Mouse (Mus musculus): ENCODE measurements at regions not wholly inside any gene's neighbourhood (a gene's known extent, or its start where the extent isn't known, plus 50 kb on each side); places are given as distances from the start of the nearest gene placed in this dataset.

DNA sequence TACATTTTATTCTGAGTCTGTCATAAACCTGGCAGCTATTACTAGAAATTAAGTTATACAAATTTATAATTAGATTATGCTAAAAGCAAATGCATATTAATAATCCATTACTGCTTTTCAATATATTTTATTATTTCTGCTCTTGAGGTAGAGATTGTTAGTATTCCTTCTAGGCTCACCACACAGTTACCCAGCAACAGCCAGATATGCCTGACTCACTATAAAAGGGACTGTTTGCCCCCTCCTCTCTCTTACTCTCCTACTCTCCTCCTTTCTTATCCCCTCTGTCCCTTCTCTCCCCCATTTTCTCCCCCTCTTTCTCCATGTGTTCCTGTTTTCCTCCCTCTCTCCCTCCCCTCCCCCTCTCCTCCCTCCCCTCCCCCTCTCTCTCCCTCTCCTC lies 98.7 kb downstream of the 4930505A04Rik start:
- TF ChIP-seq POLR2A (IDR thresholded peaks at IDR 0.05; ENCODE audit: extremely low read depth, insufficient read depth, low read length) (no peak), CTCF (IDR thresholded peaks at IDR 0.05; ENCODE audit: extremely low read depth, insufficient read depth, low read length) (no peak)
